Mouse (Mus musculus): ENCODE results near the gene Gcnt3.

DNA sequence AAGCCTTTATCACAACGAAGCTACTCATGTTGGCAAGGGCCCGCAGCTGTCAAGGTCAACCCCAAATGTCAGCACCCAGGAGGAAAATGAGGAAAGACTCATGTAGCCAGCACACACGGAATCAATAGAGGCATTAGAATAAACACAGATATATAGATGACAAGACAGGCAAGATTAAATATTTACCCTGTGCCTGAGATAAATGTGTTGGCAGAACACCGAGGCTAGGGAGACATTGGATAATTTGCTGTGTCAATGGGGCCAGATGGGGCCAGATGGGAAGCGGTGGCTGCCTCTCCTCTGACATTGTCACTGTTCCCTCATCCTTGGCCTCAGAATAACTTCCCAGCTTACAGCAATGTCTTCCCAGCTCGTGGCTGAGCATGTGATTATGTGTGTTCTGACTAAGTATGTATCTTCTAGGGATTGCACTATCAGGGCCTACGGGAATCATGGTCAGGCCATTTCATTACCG is 32.1 kb upstream of the Gcnt3 start:
- no peak for TF ChIP-seq CTCF (IDR thresholded peaks at IDR 0.05; ENCODE audit: borderline replicate concordance, insufficient read depth, low read length)
- TF ChIP-seq POLR2A (IDR thresholded peaks at IDR 0.05; ENCODE audit: low read depth, low read length): no peak

Data from embryonic fibroblast, embryonic 13.5 days (primary cell).